Mouse (Mus musculus): ENCODE results near the gene Mri1. TPM values are rescaled to one million over a fixed set of nuclear protein-coding genes. Genes with fewer than 3 reads are reported as not detected.

Gene Mri1
- 72.4 and 103 TPM in 2 replicates for polyA plus RNA-seq (2012; rRNA removed)

DNA sequence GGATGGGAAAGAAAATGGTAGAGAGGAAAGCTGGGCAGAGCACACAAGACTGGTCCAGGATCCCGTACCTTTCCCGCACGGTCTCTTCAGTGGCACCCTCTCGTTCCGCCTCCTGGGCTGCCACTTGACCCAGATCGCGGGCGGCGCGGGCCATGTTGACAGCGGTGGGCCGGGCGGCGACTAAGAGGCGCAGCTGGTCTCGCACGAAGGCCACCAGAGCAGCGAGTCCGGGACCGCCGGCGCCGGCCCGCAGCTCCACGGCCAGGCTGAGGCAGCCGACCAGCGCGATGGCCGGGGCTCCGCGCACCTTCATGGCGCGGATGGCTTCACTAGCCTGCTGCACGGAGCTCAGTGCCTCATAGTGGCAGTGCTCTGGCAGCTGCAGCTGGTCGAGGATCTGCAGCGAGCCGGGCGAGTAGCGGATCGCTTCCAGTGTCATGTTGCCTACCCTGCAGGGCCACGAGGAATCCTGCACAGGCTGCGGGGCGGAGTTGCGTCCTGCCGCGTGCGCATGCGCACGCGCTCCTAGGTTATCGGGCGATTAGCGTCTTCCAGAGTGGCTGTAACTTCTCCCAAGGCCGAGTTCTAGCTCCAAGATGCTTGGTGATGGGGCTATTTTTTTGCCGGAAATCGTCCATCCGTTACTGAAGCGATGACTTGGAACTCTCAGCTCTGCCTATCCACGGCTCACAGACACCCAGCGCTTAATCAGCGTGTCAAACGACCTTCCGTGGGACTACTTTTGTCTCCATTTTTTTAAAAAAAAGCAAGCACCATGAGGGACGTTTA, at the start of gene Mri1:
TSS of gene Mri1 (minus strand) at position 505 of the 789 bp plus-strand sequence.

DNA sequence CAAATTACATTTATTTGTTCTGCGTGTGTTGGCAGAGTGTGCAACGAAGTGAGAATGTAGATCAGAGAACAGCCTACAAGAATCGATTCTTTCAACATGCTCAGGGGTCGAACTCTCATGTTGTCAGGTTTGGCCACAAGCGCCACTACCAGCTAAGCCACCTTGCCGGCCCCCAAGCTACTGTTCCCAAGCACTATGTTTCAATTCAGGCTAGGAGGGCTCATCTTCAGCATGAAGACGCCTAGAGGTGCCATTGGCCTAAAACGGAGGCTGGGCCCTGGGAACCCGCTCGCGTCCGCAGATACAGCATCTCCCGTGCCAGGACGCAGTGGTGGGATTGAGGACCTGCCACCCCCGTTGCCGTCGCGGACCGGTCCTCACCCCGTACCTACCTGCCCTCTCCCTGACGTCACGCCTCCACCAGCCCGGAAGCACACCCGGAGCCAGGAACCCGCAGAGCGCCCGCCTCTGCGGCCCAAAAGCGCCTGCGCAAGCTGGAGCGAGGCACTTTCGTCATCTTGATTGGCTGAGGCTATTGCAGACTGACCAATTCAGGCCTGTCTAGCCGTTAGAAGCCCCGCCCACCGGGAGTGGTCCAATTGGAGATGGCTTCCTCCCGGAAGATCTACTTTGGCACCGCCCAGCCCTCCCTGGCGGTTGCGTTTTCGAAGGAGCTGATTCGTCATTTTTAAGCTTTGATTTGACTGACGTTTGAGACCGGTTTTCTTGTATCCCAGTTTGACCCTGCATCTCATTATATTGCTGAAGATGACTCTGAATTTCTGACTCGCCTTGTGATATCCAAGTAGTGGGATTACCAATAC, 13.0 kb upstream of the Mri1 start, which contains the start of gene Ccdc130:
TSS of gene Ccdc130 (minus strand) at position 431 of the 824 bp plus-strand sequence.

DNA sequence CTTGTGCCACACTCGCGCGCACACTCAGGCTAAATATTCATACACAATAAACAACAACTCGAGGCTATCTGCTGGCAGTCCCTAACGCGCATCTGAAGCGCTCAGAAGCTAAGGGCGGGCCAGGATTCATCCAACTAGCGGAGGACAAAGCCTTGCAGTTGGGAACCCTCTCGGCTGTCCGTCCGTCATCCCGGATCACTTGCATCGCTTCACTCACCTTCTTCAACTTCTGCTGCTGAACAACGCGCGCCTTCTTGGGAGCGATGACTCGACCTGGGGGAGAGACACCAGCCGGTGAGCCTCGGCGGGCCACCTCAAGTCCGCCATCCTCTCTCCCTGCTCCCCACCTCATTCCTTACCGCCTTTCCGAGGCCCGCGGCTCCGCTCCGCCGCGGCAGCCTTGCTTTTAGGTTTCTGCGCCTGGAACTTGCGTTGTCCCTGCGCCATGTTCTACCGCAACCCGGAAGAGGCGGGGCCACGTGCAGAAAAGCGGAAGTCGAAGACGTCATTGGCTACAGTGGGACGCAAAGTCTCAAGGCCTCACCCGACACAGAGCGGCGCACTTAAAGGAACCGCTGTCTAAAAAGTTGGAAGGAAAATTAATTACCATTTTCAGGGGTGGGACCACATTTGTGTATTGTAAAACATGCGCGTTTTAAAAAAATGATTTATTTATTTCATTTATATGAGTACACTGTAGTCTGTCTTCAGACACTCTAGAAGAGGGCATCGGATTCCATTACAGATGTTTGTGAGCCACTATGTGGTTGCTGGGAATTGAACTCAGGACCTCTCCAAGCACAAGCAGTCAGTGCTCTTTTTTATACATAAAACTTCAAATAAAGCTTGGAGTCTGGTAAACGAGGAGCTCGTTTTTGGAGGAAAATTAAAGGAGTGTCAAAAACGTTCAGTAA, 7.6 kb downstream of the Mri1 start, which contains the start of gene D8Ertd738e:
TSS of gene D8Ertd738e (minus strand) at position 463 of the 914 bp plus-strand sequence.

DNA sequence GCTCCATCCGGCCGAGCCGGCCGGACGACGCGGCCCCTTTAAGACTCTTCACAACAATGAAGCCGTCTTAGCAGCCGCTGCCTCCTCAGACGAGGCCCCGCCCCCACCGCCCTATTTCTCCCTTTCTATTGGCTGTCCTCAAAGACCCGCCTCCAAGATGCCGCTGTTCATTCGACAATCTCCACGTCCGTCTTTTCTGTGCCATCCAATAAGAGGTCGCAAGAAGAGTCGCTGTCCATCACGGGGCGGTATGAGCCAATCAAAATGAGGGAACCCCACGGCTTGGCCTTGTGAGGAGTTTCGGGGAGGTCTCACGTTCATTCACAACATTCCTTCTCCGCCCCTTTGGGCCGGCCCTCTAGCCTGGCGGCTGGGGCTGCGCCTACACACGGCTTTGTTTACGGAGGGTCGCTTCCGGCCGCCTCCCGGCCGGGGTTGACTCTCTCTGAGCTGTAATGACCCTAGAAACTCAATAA, 20.1 kb downstream of the Mri1 start, which contains the start of gene Zswim4:
TSS of gene Zswim4 (minus strand) at position 58 of the 476 bp plus-strand sequence.

Other genes with a start within 250 kb of the Mri1 start
- 19.5 and 23.1 TPM in 2 replicates for gene 2210011C24Rik, start 245.2 kb downstream of the Mri1 start, polyA plus RNA-seq (2012; rRNA removed)
- gene Palm3, start 235.9 kb downstream of the Mri1 start, polyA plus RNA-seq (2012; rRNA removed), result 0.09 TPM in 1 of 2 replicates, not detected in the other
- 2.8 and 3.3 TPM in 2 replicates for gene Il27ra, start 214.7 kb downstream of the Mri1 start, polyA plus RNA-seq (2012; rRNA removed)
- 0.50 TPM in 1 of 2 replicates, not detected in the other for gene Rln3, start 212.3 kb downstream of the Mri1 start, polyA plus RNA-seq (2012; rRNA removed)
- 0.44 and 0.49 TPM in 2 replicates for gene Gm10643, start 192.2 kb downstream of the Mri1 start, polyA plus RNA-seq (2012; rRNA removed)
- 36.9 and 44.9 TPM in 2 replicates for gene Rfx1, start 190.5 kb downstream of the Mri1 start, polyA plus RNA-seq (2012; rRNA removed)
- 69.0 and 79.6 TPM in 2 replicates for gene Dcaf15, start 152.6 kb downstream of the Mri1 start, polyA plus RNA-seq (2012; rRNA removed)
- 2.7 and 3.7 TPM in 2 replicates for gene Podnl1, start 131.3 kb downstream of the Mri1 start, polyA plus RNA-seq (2012; rRNA removed)
- 52.7 and 53.1 TPM in 2 replicates for gene Cc2d1a, start 109.4 kb downstream of the Mri1 start, polyA plus RNA-seq (2012; rRNA removed)
- 0.84 and 0.97 TPM in 2 replicates for gene 4930432K21Rik, start 109.3 kb downstream of the Mri1 start, polyA plus RNA-seq (2012; rRNA removed)
- 0.19 and 0.41 TPM in 2 replicates for gene Nanos3, start 72.1 kb downstream of the Mri1 start, polyA plus RNA-seq (2012; rRNA removed)
- gene Zswim4, start 20.3 kb downstream of the Mri1 start, polyA plus RNA-seq (2012; rRNA removed), result 18.7 and 20.1 TPM in 2 replicates
- gene D8Ertd738e, start 7.6 kb downstream of the Mri1 start, polyA plus RNA-seq (2012; rRNA removed), result 94.9 and 130 TPM in 2 replicates
- gene Ccdc130, start 13.1 kb upstream of the Mri1 start, polyA plus RNA-seq (2012; rRNA removed), result 22.7 and 47.4 TPM in 2 replicates
- 26.7 and 27.6 TPM in 2 replicates for gene Cacna1a, start 131.1 kb upstream of the Mri1 start, polyA plus RNA-seq (2012; rRNA removed)